Comparison of ENCODE assay signal across 8 mouse cellular contexts in the genomic region with DNA sequence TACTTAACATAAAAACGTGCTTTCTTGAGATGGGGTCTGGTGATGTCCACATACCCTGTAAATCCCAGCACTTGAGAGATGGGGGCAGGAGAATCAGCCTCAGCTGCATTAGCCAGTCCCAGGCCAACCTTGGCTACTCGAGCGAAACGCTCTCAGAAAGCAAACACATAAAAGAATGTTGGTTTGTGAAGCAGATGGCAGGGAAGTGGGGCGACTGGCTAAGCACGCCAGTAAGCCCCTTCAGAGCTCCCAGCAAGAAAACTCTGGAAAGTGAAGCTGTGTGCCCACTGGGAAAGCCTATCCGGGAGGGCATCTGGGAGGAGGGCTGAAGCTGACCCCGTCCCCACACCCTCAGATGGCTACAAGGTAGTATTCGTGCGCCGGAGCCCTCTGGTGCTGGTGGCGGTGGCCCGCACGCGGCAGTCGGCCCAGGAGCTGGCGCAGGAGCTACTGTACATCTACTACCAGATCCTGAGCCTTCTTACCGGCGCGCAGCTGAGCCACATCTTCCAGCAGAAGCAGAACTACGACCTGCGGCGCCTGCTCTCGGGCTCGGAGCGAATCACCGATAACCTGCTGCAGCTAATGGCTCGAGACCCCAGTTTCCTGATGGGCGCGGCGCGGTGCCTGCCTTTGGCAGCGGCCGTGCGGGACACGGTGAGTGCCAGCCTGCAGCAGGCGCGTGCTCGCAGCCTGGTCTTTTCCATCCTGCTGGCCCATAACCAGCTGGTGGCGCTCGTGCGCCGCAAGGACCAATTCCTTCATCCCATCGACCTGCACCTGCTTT. TPM values are rescaled to one million over a fixed set of nuclear protein-coding genes. Genes with fewer than 3 reads are reported as not detected.
DNase-seq lines count a peak whose midpoint lies in the region; ATAC-seq and TF ChIP-seq lines count a peak whose summit lies in the region.

No protein-coding gene starts in this region.

- no peak overlapping the region for H3K4me3 ChIP-seq in MEL (ENCODE audit: control insufficient read depth in 1 of 2, insufficient read depth in 1 of 2, low read depth in 2 of 2, low read length in 2 of 2)
- no peak overlapping the region for H3K4me3 ChIP-seq in embryonic fibroblast, embryonic 13.5 days (ENCODE audit: insufficient read depth, low read length)
- H3K4me3 ChIP-seq in hindbrain, embryonic 15.5 days = peak overlapping the region; percentile 38
- H3K4me3 ChIP-seq in left cerebral cortex, adult 2 months = peak overlapping the region; percentile 31

- TF ChIP-seq POLR2A in MEL (IDR thresholded peaks at IDR 0.05; ENCODE audit: control insufficient read depth in 1 of 2, insufficient read depth in 1 of 2, low read depth in 1 of 2, low read length in 2 of 2, poor library complexity in 1 of 2) = no peak
- TF ChIP-seq POLR2A in embryonic fibroblast, embryonic 13.5 days (IDR thresholded peaks at IDR 0.05; ENCODE audit: low read depth, low read length) = no peak

- ATAC-seq in hindbrain, embryonic 15.5 days (ENCODE audit: low FRiP score, low read depth) = peak; percentile 78
- ATAC-seq in inflammation-experienced regulatory T-cells, adult 6 months = no peak

- no peaks in the 10 kb centered on the region for H3K79me2 ChIP-seq in MEL (ENCODE audit: control insufficient read depth, insufficient read depth, low read length, poor library complexity)

- intact Hi-C loops in left cerebral cortex, adult 2 months (cut with DNase I) = no loop called here

- no peaks in the 10 kb centered on the region; a peak in 1 of 4 replicates for H3K36me3 ChIP-seq in MEL (ENCODE audit: control insufficient read depth in 1 of 2, insufficient read depth in 2 of 2, low read length in 2 of 2)
- peaks cover 9% of the 10 kb centered on the region for H3K36me3 ChIP-seq in hindbrain, embryonic 15.5 days

- no peaks in the 10 kb centered on the region; a peak in 1 of 4 replicates for H3K4me1 ChIP-seq in MEL (ENCODE audit: control insufficient read depth in 1 of 2, insufficient read depth in 2 of 2, low read length in 2 of 2)
- no peaks in the 10 kb centered on the region for H3K4me1 ChIP-seq in embryonic fibroblast, embryonic 13.5 days (ENCODE audit: control insufficient read depth, insufficient read depth, low read length)
- peaks cover 17% of the 10 kb centered on the region for H3K4me1 ChIP-seq in hindbrain, embryonic 15.5 days (replicated peaks)

- no peak overlapping the region for H3K27ac ChIP-seq in MEL (ENCODE audit: control insufficient read depth, low read depth, low read length)
- no peak overlapping the region for H3K27ac ChIP-seq in embryonic fibroblast, embryonic 13.5 days (ENCODE audit: insufficient read depth, low read length)
- peak overlapping the region; percentile 54 for H3K27ac ChIP-seq in hindbrain, embryonic 15.5 days (replicated peaks)
- peak overlapping the region; percentile 3; the same call in 1 of the 2 replicates for H3K27ac ChIP-seq in left cerebral cortex, adult 2 months

- TF ChIP-seq RAD21 in MEL (IDR thresholded peaks at IDR 0.05; ENCODE audit: low read depth, low read length) = no peak; the same call in 1 of the 2 replicates

- no peak overlapping the region for H3K9ac ChIP-seq in MEL (ENCODE audit: control insufficient read depth, low read depth, low read length, poor library complexity, severe bottlenecking)
- H3K9ac ChIP-seq in hindbrain, embryonic 15.5 days = peak overlapping the region; percentile 53

- TF ChIP-seq CTCF in MEL (IDR thresholded peaks at IDR 0.05 in 2 of 3, conservative IDR thresholded peaks at IDR 0.05 in 1 of 3; ENCODE audit: control insufficient read depth in 1 of 3, insufficient read depth in 1 of 3, low read depth in 2 of 3, low read length in 3 of 3, poor library complexity in 1 of 3, severe bottlenecking in 1 of 3) = peak in 2 of 3 experiments; percentile 19 to 36; a peak in 4 of 6 replicates
- TF ChIP-seq CTCF in embryonic fibroblast, embryonic 13.5 days (IDR thresholded peaks at IDR 0.05; ENCODE audit: borderline replicate concordance, insufficient read depth, low read length) = peak; percentile 76
- TF ChIP-seq CTCF in left cerebral cortex, adult 2 months (IDR thresholded peaks at IDR 0.05) = peak; percentile 75

- no peak for DNase-seq in MEL (ENCODE audit: low read depth, low spot score)
- DNase-seq in brain, adult 2 months (ENCODE audit: low read depth, low spot score) = peak; percentile 95
- DNase-seq in left cerebral cortex, adult 2 months (ENCODE audit: extremely low spot score in 1 of 2, low spot score in 2 of 2) = peak; percentile 82 to 84
- DNase-seq in lung, postnatal 25 days (ENCODE audit: low spot score) = peak; percentile 56
- peak; percentile 83 for DNase-seq in right cerebral cortex, postnatal 14 days

- no peaks in the 10 kb centered on the region for H3K27me3 ChIP-seq in MEL (ENCODE audit: control insufficient read depth in 1 of 2, insufficient read depth in 2 of 2, low read length in 2 of 2)
- peaks cover 11% of the 10 kb centered on the region; the same call in 1 of the 2 replicates for H3K27me3 ChIP-seq in hindbrain, embryonic 15.5 days

- WGBS in hindbrain, embryonic 15.5 days = 4% methylated on average over 44 of the region's 44 CpGs

- H3K9me3 ChIP-seq in MEL (replicated peaks; ENCODE audit: insufficient read depth, low read length) = no peaks in the 10 kb centered on the region
- H3K9me3 ChIP-seq in hindbrain, embryonic 15.5 days = no peaks in the 10 kb centered on the region

- no peak for TF ChIP-seq EP300 in MEL (IDR thresholded peaks at IDR 0.05; ENCODE audit: low read depth in 1 of 2, low read length in 2 of 2)

- peak overlapping the region; percentile 76 for H3K4me2 ChIP-seq in hindbrain, embryonic 15.5 days

TF ChIP-seq in MEL, 35 proteins besides CTCF, POLR2A, EP300 and RAD21:
- TF ChIP-seq MYB (IDR thresholded peaks at IDR 0.05; ENCODE audit: low read depth, low read length) (no peak), MEF2A (IDR thresholded peaks at IDR 0.05; ENCODE audit: extremely low read depth, insufficient replicate concordance, low read depth, low read length, poor library complexity, severe bottlenecking) (no peak), SIN3A (IDR thresholded peaks at IDR 0.05; ENCODE audit: low read length) (no peak), ETS1 (IDR thresholded peaks at IDR 0.05; ENCODE audit: low read depth, low read length) (no peak), USF2 (IDR thresholded peaks at IDR 0.05; ENCODE audit: borderline replicate concordance in 1 of 2, insufficient read depth in 1 of 2, low read depth in 1 of 2, low read length in 2 of 2) (no peak), MAX (IDR thresholded peaks at IDR 0.05; ENCODE audit: low read length) (no peak)

RNA-seq across cellular contexts. Expression of a gene that starts 5.6 kb away (rescaled TPM):
- total RNA-seq in MEL (2012; rRNA removed) = 136 and 149 TPM in 2 replicates
- polyA plus RNA-seq in MEL (2012; ENCODE audit: insufficient read depth in 1 of 2, insufficient read length in 2 of 2, low read depth in 1 of 2, low replicate concordance in 2 of 2, missing spikeins in 1 of 2) = 100 to 1,000 TPM in 1 of 2 experiments, not detected in 1; 133 TPM
- 0.61 and 1.6 TPM in 2 replicates for polyA plus RNA-seq in embryonic fibroblast, embryonic 13.5 days (2011; ENCODE audit: insufficient read length, low read depth, missing spikeins)
- 1.4 and 1.9 TPM in 2 replicates for polyA plus RNA-seq in hindbrain, embryonic 15.5 days (2015; fragmentation: Nextera tagmentation; extraction: Ambion mirVana)
- total RNA-seq in left cerebral cortex, adult 2 months (2021) = under 1 TPM; 0.68 to 0.91 TPM
- under 1 TPM in 1 of 3 experiments, not detected in 2; 0.07 TPM for polyA plus RNA-seq in inflammation-experienced regulatory T-cells, adult 6 months (2017; shearing (Covaris generic))

RNA-seq across cellular contexts. Expression of a gene that starts 13.1 kb away (rescaled TPM):
- total RNA-seq in MEL (2012; rRNA removed) = 10.1 and 11.5 TPM in 2 replicates
- polyA plus RNA-seq in MEL (2012; ENCODE audit: insufficient read depth in 1 of 2, insufficient read length in 2 of 2, low read depth in 1 of 2, low replicate concordance in 2 of 2, missing spikeins in 1 of 2) = 10 to 100 TPM in 1 of 2 experiments, not detected in 1; 13.5 TPM
- 6.4 and 8.7 TPM in 2 replicates for polyA plus RNA-seq in embryonic fibroblast, embryonic 13.5 days (2011; ENCODE audit: insufficient read length, low read depth, missing spikeins)
- 22.9 and 24.3 TPM in 2 replicates for polyA plus RNA-seq in hindbrain, embryonic 15.5 days (2015; fragmentation: Nextera tagmentation; extraction: Ambion mirVana)
- total RNA-seq in left cerebral cortex, adult 2 months (2021) = 10 to 100 TPM; 24.3 to 26.7 TPM
- polyA plus RNA-seq in inflammation-experienced regulatory T-cells, adult 6 months (2017; shearing (Covaris generic)) = 10 to 100 TPM; 10.2 to 11.9 (median 10.6) TPM

RNA-seq across cellular contexts. Expression of a gene that starts 27.2 kb away (rescaled TPM):
- total RNA-seq in MEL (2012; rRNA removed) = not detected in 2 replicates
- polyA plus RNA-seq in MEL (2012; ENCODE audit: insufficient read depth in 1 of 2, insufficient read length in 2 of 2, low read depth in 1 of 2, low replicate concordance in 2 of 2, missing spikeins in 1 of 2) = not detected
- polyA plus RNA-seq in embryonic fibroblast, embryonic 13.5 days (2011; ENCODE audit: insufficient read length, low read depth, missing spikeins) = not detected in 2 replicates
- not detected in 2 replicates for polyA plus RNA-seq in hindbrain, embryonic 15.5 days (2015; fragmentation: Nextera tagmentation; extraction: Ambion mirVana)
- not detected for total RNA-seq in left cerebral cortex, adult 2 months (2021)
- not detected for polyA plus RNA-seq in inflammation-experienced regulatory T-cells, adult 6 months (2017; shearing (Covaris generic))

RNA-seq across cellular contexts. Expression of a gene that starts 28.0 kb away (rescaled TPM):
- 54.2 and 55.8 TPM in 2 replicates for total RNA-seq in MEL (2012; rRNA removed)
- 100 to 1,000 TPM in 1 of 2 experiments, 10 to 100 TPM in 1; 55.7 to 521 TPM for polyA plus RNA-seq in MEL (2012; ENCODE audit: insufficient read depth in 1 of 2, insufficient read length in 2 of 2, low read depth in 1 of 2, low replicate concordance in 2 of 2, missing spikeins in 1 of 2)
- polyA plus RNA-seq in embryonic fibroblast, embryonic 13.5 days (2011; ENCODE audit: insufficient read length, low read depth, missing spikeins) = 83.3 and 87.1 TPM in 2 replicates
- 94.5 and 97.0 TPM in 2 replicates for polyA plus RNA-seq in hindbrain, embryonic 15.5 days (2015; fragmentation: Nextera tagmentation; extraction: Ambion mirVana)
- 10 to 100 TPM; 66.5 to 68.4 TPM for total RNA-seq in left cerebral cortex, adult 2 months (2021)
- 100 to 1,000 TPM in 2 of 3 experiments, 10 to 100 TPM in 1; 74.5 to 126 (median 101) TPM for polyA plus RNA-seq in inflammation-experienced regulatory T-cells, adult 6 months (2017; shearing (Covaris generic))

RNA-seq across cellular contexts. Expression of a gene that starts 34.4 kb away (rescaled TPM):
- 0.08 and 0.39 TPM in 2 replicates for total RNA-seq in MEL (2012; rRNA removed)
- under 1 TPM in 1 of 2 experiments, not detected in 1; 0.14 TPM for polyA plus RNA-seq in MEL (2012; ENCODE audit: insufficient read depth in 1 of 2, insufficient read length in 2 of 2, low read depth in 1 of 2, low replicate concordance in 2 of 2, missing spikeins in 1 of 2)
- not detected in 2 replicates for polyA plus RNA-seq in embryonic fibroblast, embryonic 13.5 days (2011; ENCODE audit: insufficient read length, low read depth, missing spikeins)
- 38.9 and 47.2 TPM in 2 replicates for polyA plus RNA-seq in hindbrain, embryonic 15.5 days (2015; fragmentation: Nextera tagmentation; extraction: Ambion mirVana)
- total RNA-seq in left cerebral cortex, adult 2 months (2021) = 100 to 1,000 TPM; 330 to 356 TPM
- not detected for polyA plus RNA-seq in inflammation-experienced regulatory T-cells, adult 6 months (2017; shearing (Covaris generic))

Comparison
In these comparisons a context has a peak if more than half of its experiments do, and no peak if none do; other contexts are left out.
1. H3K27ac ChIP-seq: peak in hindbrain, embryonic 15.5 days (single experiment) and left cerebral cortex, adult 2 months (single experiment); none in MEL (single experiment) and embryonic fibroblast, embryonic 13.5 days (single experiment).
2. H3K4me3 ChIP-seq: peak in hindbrain, embryonic 15.5 days (single experiment) and left cerebral cortex, adult 2 months (single experiment); none in MEL (0 of 2) and embryonic fibroblast, embryonic 13.5 days (single experiment).
3. Peak in every context shown above with its lines, with median percentiles within 50 percentile points of each other: CTCF ChIP-seq.